Mouse (Mus musculus): ENCODE data around the gene Zfp975.
"Not testable (repeated sequence)": the region's sequence is repeated elsewhere in the genome, so short reads cannot be mapped to it uniquely, and the experiment has no call there.

Gene Zfp975

DNA sequence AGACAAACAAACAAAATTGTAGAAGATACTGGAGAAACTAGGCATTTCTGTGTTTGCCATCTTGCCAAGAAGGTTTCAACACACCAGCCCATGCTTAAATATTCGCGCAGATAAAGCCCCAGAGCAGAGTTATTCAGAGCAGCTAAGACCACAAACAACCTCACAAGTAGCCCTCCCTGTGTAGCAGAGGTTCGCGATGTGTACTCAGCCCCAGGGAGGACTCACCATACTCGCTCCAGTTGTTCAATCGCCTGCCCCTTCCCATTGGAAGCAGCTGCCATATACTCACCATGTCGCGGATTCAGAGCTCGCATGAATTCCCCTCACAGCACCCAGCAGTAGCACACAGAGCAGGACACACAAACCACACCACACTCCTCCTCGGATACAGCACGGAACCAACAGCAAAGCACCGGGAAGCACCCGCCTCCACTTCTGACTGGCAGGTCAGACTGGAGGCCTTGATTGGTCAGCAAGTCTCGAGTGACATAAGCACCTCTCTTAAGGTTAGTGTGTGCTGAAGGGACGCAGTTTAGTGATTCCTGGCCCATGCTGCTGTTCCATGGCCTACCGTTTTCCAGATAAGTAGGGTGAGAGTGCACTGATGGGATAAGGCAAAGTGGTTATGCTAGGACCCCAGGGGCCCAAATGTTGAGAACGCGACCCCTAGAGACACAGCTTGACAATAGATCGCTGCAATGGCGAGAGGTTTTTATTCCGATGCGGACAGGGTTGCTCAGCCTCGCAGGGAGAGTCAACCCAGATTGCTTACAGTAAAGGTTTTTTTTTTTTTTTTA lies at the start of gene Zfp975:
TSS of gene Zfp975 (minus strand) at position 381 of the 797 bp plus-strand sequence.
- DNase-seq, result peak; percentile 82 to 90

DNA sequence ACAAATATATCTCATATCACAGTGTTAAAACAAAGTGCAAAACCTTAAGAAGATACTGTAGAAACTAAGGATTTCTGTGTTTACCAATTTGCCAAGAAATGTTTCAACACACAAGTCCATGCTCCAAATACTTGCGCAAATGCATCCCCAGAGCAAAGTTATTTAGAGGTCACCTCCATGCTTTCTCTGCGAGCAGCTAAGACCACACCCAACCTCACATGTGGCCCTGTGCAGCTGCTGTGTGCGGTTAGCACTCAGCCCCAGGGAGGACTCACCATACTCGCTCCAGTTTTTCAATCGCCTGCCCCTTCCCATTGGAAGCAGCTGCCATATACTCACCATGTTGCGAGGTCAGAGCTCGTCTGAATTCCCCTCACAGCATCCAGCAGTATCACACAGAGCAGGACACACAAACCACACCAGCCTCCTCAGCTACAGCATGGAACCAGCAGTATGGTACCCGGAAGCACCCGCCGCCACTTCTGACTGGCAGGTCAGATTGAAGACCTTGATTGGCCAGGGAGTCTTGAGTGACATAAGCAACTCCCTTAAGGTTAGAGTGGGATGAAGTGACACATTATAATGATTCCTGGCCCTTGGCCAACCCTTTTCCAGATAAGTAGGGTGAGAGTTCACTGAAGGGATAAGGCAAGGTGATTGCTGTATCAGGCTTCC lies 46.1 kb upstream of the Zfp975 start:
- DNase-seq, result no peak

DNA sequence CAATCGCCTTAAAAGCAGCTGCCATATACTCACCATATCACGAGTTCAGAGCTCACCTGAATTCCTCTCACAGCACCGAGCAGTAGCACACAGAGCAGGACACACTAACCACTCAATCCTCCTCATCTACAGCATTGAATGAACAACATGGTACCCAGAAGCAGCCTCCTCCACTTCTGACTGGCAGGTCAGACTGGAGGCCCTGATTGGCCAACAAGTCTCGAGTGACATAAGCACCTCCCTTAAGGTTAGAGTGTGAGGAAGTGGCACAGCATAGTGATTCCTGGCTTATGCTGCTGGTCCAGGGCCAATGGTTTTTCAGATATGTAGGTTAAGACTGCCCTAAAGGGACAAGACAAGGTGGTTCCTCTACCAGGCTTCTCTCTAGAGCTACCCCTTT lies 34.4 kb upstream of the Zfp975 start, which contains the start of gene Gm17067:
TSS of gene Gm17067 (minus strand) at position 101 of the 400 bp plus-strand sequence.
- not testable (repeated sequence) for DNase-seq

DNA sequence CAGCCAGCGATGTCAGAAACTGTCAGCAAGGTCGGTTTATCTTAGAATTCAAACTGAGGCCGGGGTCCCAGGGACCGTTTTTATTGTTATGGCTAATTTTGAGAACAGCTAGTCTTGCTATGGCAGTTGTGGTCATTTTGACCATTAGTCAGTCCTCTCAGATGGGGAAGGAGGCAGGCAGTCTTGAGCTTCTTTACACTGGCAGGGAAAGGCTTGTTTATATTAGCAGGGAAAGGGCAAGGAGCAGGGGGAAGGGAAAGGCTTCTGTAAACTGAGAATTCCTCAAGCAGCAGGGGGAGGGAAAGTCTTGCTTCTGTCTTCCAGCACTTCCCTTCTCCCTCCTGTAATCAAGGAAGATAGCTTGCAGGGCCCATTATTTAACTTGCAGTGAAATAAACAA lies 709 bp upstream of the Zfp975 start:
- DNase-seq, result peak; percentile 12 to 36

DNA sequence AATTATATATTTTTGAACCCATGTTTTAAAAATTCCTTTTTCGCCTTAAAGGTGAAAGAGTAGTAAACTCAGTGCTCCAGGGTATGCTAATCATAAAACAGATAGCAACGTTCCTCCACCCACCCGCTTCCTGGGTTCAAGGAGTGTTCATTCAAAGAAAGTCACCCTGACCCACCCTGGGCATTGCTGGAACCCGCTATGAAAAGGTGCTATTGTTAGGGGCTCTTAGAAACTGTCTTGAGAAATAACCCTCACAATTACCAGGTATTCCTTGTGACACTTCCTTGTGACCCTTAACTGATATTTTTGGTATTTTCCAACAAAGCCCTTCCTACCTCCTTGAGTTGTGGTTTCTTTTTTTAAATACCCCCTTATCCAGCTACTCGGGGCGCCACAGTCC lies 12.5 kb downstream of the Zfp975 start:
- DNase-seq, result not testable (repeated sequence)

DNA sequence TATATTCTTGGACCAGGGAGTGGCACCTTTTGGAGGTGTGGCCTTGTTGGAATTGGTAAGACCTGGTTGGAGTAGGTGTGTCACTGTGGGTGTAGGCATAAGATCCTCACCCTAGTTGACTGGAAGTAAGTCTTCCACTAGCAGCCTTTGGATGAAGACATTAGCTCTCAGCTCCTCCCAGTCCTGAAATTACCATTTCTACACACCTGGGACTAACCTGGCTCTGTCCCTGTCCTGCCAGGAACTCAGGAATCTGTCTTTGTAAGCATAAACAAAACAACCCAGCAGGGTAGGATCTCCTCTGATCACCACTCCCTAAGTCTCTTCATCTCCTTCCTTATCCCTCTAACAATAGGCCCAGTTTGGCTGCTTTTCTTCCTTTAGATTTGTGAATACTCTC lies 12.9 kb downstream of the Zfp975 start:
- DNase-seq, result not testable (repeated sequence)

DNA sequence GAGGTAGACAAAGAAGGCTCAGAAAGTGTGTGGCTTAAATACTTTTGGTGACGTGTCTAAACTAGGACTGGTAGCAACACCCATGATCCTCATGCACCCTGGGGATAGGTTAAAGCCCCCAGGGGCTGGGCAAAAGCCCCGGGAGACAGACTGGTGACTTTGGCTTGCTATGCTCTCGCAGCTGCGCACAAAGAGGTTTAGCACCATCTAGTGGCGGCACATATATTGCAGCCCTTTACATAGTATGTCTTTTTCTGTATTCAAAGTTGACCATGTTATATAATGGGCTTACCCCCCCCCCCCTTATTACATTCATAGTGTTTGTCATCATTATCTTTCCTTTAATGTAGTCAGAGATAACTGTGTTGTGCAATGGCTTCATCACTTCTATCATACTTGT lies 32.4 kb downstream of the Zfp975 start:
- DNase-seq, result not testable (repeated sequence)

DNA sequence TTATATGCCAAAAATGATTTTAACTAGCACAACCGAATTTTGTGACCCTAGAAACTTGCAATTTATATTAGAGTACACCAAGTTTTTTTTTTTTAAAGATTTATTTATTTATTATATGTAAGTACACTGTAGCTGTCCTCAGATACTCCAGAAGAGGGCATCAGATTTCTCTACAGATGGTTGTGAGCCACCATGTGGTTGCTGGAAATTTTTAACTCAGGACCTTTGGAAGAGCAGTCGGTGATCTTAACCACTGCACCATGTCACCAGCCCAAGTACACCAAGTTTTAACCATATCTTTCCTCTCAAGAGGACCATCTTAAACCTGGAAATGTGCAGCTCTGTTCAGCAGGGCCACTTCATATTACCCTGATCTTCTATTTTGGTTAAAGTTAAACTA lies 37.3 kb downstream of the Zfp975 start:
- DNase-seq, result not testable (repeated sequence)

DNA sequence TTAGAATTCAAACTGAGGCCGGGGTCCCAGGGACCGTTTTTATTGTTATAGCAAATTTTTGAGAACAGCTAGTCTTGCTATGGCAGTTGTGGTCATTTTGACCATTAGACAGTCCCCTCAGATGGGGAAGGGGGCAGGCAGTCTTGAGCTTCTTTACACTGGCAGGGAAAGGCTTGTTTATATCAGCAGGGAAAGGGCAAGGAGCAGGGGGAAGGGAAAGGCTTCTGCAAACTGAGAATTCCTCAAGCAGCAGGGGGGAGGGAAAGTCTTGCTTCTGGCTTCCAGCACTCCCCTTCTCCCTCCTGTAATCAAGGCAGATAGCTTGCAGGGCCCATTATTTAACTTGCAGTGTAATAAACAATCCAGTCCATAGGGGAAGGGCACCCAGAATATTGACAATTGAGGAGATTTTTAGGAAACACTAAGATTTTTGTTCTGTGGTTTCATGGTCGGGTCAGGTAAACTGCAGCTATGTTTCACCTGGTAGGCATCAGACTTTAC lies 49.4 kb downstream of the Zfp975 start:
- DNase-seq, result peak; percentile 2 to 10

DNA sequence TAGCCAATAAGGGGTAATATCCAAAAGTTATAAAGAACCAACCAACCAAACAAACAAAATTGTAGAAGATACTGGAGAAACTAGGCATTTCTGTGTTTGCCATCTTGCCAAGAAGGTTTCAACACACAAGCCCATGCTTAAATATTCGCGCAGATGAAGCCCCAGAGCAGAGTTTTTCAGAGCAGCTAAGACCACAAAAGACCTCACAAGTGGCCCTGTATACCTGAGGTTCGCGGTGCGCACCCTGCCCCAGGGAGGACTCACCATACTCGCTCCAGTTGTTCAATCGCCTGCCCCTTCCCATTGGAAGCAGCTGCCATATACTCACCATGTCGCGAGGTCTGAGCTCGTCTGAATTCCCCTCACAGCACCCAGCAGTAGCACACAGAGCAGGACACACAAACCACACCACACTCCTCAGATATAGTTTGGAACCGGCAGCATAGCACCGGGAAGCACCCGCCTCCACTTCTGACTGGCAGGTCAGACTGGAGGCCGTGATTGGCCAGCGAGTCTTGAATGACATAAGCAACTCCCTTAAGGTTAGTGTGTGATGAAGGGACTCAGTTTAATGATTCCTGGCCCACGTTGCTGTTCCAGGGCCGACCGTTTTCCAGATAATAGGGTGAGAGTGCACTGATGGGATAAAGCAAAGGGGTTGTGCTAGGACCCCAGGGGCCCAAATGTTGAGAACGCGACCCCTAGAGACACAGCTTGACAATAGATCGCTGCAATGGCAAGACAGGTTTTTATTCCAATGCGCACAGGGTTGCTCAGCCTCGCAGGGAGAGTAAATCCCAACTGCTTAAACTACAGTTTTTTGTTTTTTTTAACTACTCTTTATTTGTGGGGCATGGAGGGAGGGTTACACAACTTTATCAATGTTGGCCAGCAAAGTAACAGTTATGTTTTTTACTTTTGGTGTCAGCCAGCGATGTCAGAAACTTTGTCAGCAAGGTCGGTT lies 50.1 kb downstream of the Zfp975 start, which contains the start of gene Zfp976:
TSS of gene Zfp976 (minus strand) at position 437 of the 964 bp plus-strand sequence.
- peak; percentile 79 to 87 for DNase-seq

DNA sequence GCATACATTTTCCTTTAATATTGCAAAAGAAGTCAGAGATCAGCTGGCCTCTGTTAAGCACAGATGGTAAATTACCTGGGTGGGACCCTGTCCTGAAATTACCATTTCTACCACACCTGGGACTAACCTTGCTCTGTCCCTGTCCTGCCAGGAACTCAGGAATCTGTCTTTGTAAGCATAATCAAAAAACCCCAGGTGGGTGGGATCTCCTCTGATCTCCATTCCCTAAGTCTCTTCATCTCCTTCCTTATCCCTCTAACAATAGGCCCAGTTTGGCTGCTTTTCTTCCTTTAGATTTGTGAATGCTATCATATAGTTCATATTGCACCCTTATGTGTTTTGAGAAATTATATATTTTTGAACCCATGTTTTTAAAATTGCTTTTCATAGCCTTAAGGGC lies 61.5 kb downstream of the Zfp975 start:
- not testable (repeated sequence) for DNase-seq

Measured in kidney, postnatal 4 days (tissue).